Mouse (Mus musculus) ES-E14 (cell line): ENCODE measurements around the gene Atpaf1.

Experiments
- ZC3H11A ChIP-seq: IDR thresholded peaks from 2 replicates; pipeline ENCODE4 v1.6.1; 2012; ENCODE audit warnings: low read depth, mild to moderate bottlenecking, inconsistent platforms, low read length, borderline replicate concordance
- ZNF384 ChIP-seq: IDR thresholded peaks from 2 replicates; pipeline ENCODE4 v1.6.1; 2012; ENCODE audit warnings: low read depth, low read length, inconsistent platforms

DNA sequence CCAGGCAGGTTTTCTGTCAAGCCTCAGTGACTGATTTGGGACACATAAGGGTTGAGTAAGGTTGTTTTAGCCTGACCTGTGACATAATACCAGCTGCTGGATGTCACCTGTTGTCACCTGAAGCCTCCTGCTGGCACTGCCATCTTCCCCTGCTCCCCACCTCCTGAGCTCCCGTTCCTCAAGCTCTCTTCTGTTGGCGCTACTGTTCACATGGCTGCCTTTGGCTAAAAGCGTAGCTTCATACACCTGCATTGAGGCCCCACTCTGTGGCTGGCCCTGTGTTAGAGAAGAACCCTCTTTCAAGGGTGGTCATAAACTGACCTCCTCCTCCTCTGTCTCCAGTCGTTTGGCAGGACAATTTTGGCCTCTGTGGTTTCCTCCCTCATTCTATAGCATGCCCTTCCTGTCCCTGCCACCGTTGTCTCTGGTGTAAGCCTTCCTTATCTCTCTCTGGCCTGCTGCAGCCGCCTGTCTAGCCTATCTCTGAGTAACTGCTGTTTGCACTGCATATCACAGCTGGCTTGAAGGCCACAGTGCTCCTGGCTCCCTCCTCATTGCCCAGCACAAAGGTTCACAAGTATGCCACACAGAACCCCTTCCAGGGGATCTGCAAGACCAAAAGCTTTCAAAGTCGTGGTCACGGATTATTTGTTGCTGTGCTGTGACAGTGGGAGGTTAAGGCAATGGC lies 64.5 kb downstream of the Atpaf1 start:
- TF ChIP-seq ZNF384 (no peak), ZC3H11A (no peak)
